Mouse (Mus musculus): ENCODE data around the gene Ephb1. TPM values are rescaled to one million over a fixed set of nuclear protein-coding genes. Genes with fewer than 3 reads are reported as not detected.

Ephb1 gene
- polyA plus RNA-seq, 3 experiments from 2014 or later = not detected

- no peak for ATAC-seq
Measured at GRCm38 (mm10) chr9:102138671-102139070, 215.8 kb downstream of the Ephb1 start.

DNA sequence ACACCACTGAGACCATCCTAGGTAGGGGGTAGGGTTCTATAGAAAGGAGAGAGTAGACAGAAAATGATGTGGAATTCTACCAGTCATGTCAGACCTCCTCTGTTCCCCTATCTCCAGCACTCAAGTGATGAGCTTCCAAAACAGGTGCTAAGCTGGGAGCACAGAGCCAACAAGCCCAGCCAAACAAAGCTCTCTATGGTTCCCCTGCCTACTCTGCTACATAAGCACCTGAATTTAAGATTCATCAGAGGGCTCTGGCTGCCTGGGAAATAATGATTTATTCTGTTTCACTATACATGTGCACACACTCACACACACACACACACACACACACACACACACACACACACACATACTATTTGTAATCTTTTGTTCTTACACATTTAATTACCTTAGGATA lies 216.3 kb downstream of the Ephb1 start:
- no peak for ATAC-seq

GRCm38 (mm10) chr9:102130506-102130905 lies 224.0 kb downstream of the Ephb1 start:
- no peak for ATAC-seq

- ATAC-seq = no peak
Measured at GRCm38 (mm10) chr9:102126510-102126909, 228.0 kb downstream of the Ephb1 start.

DNA sequence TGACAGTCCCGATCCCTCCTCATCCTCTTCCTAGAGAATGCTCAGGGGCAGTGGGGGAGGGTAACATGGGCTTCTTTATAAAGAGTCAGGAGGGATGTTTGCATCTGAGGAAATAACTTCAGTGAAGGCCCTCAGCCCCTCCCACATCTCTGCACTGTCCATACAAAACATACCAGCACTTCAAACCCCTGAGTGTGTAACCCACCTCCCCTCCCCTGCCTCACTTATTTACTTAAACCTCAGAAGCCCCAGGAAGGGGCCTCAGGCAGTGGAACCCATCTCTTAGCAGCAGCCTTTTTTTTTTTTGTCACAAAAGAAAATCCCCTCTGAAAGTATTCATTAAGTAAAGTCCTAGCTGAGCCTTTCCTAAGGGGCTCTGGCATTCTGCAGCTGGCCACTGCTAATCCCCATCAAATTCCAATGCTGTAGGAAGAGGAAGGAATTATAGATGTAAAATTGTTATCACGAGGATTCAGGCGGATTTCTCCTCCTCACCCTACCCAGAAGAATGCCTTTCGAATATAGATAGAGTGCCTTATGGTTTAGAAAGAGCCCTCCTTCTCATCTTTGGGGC lies 231.5 kb downstream of the Ephb1 start:
- no peak for ATAC-seq

GRCm38 (mm10) chr9:102119422-102119821 lies 235.1 kb downstream of the Ephb1 start:
- ATAC-seq = no peak

DNA sequence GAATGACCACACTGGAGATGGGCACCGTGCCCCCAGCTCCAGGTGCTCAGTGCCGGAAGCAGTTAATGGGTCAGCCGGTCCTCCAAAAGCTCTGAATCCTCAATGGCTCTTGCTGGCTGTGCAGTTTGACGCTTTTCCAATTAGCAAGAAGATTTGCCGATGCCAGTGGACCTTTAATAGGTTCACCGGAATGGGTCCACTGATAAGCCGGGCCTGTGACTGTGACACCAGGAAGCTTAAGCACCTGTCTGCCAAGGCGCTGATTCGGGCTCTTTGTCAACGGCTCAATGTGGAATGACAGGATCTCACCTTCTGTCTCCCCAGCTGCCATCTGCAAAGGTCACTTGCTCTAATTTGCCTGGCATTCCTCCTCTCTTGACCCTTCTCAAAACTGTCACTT lies 239.2 kb downstream of the Ephb1 start:
- no peak for ATAC-seq

DNA sequence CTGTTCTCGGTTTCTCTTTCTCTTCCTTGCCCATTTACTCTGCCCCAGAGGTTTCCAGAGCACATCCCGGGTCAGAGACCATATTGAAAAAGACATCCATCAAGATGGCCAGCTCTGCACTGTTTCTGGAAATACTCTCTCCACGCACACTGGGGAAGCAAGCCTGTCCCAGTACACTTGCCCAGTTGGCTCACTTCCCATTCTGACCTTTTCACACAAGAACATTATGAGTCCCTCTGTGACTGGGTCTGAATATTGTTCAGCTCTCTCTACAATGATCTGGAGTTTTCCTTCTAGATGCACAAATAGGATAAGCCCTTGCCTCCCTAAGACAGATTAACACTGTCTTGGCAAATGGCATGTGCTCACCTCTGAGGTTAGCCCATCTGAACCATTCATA lies 243.0 kb downstream of the Ephb1 start:
- no peak for ATAC-seq

- no peak for ATAC-seq
Measured at GRCm38 (mm10) chr9:102107978-102108377, 246.5 kb downstream of the Ephb1 start.

GRCm38 (mm10) chr9:102107213-102107612 lies 247.3 kb downstream of the Ephb1 start:
- ATAC-seq = no peak

DNA sequence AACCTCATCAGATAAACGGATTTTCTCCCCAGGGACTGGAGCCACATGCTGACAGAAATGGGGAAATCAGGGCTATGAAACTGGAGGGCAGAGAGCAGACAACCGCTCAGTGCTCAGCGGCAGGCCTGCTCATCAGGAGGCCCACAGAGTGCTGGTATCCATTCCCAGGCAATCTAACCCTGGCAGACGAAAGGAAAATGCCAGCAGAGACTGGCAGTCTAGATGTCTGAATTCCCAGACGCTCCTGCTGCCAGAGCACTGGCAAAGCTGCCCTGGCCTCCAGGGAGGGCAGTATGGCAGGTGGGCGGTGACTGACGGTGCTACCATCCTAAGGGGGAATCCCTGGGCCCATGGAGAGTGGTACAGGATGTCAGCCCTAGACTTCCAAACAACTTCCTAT lies 257.7 kb downstream of the Ephb1 start:
- ATAC-seq = no peak

DNA sequence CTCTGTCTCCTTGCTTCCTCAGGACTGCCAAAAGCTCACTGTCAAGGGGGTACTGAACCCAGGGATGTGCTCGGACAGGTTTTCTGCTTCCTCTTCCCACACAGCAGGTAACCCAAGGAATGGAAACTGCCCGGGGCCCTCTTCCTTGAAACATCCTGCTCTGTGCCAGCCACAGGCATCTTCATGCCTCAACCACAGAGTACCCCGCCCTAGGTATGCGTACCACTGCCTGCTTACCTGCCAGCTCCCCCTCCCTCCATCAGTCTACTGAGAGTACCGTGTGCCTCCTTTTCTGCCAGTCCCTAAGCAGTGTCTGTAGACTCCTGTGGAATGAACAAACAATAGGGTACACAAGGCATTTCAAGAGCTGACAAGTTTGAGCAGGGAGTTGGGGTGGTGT lies 265.9 kb downstream of the Ephb1 start:
- ATAC-seq = no peak

GRCm38 (mm10) chr9:102086053-102086706 lies 268.3 kb downstream of the Ephb1 start:
- no peak for ATAC-seq

DNA sequence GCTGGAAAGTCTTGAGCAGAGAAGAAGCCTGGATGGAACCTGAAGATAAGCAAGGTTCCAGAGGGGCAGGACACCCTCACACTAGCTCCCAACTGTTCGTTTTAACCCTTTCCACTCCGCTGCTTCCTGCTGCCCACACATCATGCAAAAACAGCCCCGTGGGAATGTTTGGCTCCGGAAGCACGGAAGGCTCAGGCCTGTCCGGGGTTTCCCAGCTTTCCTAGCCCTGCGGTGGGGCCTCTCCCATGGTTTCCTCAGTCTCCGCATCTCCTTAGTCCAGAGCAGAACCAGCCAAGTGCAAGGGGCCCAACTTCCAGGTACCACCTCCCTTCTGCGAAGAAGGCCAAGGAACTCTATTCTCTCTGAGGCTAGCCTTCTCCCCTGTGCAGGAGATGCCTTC lies 269.0 kb downstream of the Ephb1 start:
- ATAC-seq = no peak

DNA sequence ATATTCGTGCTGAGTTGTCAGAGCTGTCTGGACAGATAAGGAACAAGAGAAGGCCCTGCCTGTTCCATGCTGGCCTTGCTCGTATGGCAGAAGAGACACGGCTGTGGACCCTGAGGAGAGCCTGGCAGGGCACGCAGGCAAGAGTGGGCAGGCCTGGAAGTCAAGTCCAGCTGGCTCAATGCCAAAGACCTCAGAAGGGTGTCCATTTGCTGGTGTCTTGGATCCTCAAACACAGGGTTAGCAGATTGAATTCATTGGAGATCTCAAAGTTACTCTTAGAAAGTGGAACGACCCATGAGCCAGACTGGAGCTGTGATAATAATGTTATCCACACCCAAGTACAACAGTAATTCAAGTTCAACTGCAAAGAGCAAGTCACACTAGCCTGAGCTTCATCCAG lies 273.6 kb downstream of the Ephb1 start:
- ATAC-seq = no peak

- no peak for ATAC-seq
Measured at GRCm38 (mm10) chr9:102079151-102079550, 275.3 kb downstream of the Ephb1 start.

- no peak for ATAC-seq
Measured at GRCm38 (mm10) chr9:102078238-102078637, 276.3 kb downstream of the Ephb1 start.

DNA sequence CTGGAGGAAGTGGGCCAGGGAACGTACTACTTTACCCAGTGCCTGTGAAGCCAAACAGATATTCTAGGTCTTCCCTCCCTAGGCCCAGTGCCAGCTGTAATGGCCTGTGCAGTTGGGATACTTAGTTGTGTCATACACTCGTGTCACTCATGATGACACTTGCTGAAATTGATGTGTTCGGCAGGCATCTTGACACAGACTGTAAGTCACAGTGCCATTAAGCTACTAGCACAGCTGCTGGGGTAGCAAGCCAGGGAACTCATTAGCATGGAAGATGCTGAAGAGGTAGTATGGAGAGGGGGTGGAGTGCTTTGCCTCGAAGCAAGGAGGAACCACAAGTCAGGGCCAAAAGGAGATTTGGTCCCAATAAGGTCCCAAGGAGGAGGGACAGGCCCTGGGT lies 279.0 kb downstream of the Ephb1 start:
- ATAC-seq = no peak

- no peak for ATAC-seq
Measured at GRCm38 (mm10) chr9:102073404-102073803, 281.1 kb downstream of the Ephb1 start.

DNA sequence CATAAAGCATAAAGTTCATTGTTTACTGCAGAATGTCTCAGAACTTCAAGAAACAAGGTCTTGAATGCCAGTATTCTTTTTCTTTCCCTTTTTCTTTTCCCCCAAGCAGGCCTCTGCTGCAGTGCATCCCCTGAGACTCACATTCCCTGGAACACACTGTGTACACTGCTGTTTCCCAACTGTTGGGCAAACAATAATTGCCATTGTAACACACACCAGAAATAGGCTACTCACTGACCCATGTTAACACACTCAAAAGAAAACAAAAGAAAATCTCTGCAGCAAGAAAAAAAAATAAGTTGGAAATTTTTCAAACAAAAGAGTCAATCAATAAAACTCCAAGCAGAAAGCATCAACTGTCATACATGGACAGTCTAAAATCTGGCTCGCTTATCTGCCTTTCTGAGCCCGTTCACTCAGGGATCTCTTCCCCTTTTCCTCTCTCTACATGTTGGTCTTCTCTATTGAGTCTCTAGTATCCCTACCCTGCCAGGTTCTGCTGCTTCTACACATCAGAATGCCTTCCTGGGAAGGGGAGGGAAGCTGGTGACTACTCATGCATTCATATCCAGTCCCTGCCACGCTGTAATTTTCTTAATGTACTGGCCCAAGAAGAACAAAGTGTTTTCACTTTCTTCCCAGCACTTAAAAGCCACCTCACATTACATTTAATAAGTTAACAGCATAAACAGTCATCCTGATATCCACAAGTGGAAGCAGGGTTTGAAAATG lies 285.2 kb downstream of the Ephb1 start:
- ATAC-seq = no peak

DNA sequence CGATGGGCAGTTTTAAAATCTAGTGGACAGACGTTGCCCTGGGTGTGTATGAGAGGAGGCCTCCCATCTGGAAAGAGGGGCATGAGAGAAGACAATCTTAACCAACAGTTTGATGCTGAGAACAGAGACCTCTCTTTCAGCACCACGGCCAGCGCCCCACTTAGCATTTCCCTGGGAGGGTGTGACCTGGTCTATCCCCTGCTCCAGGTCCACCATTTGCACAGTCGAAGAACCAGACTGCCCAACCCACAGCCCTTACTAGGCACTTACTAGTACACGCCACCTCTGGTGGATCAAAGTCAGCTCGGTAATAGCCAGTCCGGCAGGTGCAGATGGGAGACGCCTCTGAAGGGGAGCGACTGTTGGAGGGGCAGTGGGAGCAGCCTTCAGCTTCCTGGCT lies 287.9 kb downstream of the Ephb1 start:
- no peak for ATAC-seq

DNA sequence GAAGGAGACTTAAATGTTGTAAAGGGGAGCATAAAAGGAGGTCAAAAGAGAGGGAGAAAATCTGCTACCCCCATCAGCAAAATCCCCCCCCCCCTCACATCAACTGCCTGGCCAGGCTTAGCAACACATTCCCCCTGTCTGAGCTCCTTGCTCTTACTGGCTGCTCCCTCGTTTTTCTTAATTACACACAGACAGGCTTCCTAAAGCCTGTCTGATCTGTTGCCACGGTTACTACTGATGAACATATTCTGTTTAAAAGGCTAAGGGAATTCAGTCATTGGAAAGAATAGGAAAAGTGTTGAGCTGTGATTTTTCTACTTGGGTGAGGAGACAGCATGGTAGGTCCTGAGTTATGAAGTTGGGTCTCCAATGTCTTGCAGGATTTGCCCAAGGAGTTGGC lies 308.6 kb downstream of the Ephb1 start:
- no peak for ATAC-seq

GRCm38 (mm10) chr9:102045111-102045861 lies 309.2 kb downstream of the Ephb1 start:
- ATAC-seq = no peak
